Mouse (Mus musculus): ENCODE data around the gene Kbtbd12.

- TF ChIP-seq ZC3H11A (IDR thresholded peaks at IDR 0.05; ENCODE audit: borderline replicate concordance, low read depth, low read length) (no peak), MAFK (IDR thresholded peaks at IDR 0.05; ENCODE audit: insufficient read depth, low read depth, low read length) (no peak), HCFC1 (IDR thresholded peaks at IDR 0.05; ENCODE audit: borderline replicate concordance, insufficient read depth, low read length) (no peak), CHD2 (IDR thresholded peaks at IDR 0.05; ENCODE audit: low read depth, low read length) (no peak), ZNF384 (IDR thresholded peaks at IDR 0.05; ENCODE audit: low read depth, low read length) (no peak)
These were observed 1.2 kb upstream of the Kbtbd12 start for GRCm38 (mm10) chr6:88638917-88639316.
